Mouse (Mus musculus): ENCODE measurements around the gene Ankrd36.
"Not testable (repeated sequence)": the region's sequence is repeated elsewhere in the genome, so short reads cannot be mapped to it uniquely, and the experiment has no call there.

Ankrd36 gene

DNA sequence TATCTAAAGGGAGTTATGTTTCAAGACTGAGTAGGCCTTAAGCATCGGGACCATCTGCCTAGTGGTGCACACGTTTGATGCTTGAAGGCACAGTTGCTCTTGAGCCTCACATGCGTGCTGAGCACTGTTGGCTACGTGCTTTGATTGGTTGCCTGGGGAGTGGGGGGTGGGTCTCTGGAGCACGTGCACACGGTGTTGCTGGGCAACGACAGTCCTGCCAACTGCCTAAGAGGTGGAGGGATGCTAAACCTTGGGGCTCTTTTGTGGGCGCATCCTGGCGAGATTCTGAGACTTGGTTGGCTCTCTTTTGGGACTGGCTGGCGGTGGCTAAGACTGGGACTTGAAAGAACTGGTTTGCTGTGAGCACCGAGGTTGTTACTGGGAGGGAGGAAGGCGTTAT is at the start of gene Ankrd36:
TSS of gene Ankrd36 (plus strand) at position 211 of the 400 bp plus-strand sequence.
- DNase-seq (ENCODE audit: low read depth in 1 of 2, low spot score in 2 of 2), result no peak

- peak; percentile 91 to 97 for DNase-seq (ENCODE audit: low read depth in 1 of 2, low spot score in 2 of 2)
These were observed 48.8 kb upstream of the Ankrd36 start, which contains the start of gene Xbp1 for GRCm38 (mm10) chr11:5520412-5521265. Gene Xbp1 (plus strand): TSS chr11:5520659.

GRCm38 (mm10) chr11:5521266-5521515 is 48.3 kb upstream of the Ankrd36 start:
- DNase-seq (ENCODE audit: low read depth in 1 of 2, low spot score in 2 of 2), result no peak

DNA sequence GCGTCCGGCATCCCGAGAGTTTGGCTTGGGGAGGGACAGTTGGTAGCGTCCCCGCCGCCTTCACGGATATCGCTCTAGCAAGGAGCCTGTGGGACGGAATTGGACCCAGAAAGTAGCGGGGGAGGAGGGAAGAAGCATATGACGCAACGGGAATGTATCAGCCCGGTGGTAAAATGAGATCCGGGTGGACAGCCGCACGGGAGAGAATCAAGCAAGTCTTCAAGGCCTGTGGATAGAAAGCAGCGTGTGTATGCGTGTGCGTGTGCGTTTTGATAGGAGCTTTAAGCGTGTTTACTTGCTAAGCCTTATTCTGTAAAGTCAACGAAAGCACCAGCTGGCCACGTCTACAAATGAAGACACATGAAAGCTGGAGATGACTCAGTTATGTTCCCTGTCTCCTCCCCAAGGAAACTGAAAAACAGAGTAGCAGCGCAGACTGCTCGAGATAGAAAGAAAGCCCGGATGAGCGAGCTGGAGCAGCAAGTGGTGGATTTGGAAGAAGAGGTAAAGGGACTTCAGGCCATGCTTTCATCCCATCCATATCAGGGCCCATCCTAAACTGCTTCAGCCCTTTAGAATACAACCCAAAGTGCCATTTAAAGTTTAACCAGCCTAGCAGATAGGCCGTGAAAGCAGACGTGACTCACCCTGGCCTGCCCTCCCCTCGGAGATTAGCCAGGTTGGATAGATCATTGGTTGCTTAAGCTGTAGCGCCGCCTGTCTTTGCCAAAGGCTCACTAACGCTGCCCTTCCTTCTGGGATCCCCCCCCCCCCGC is 47.8 kb upstream of the Ankrd36 start:
- DNase-seq (ENCODE audit: low read depth in 1 of 2, low spot score in 2 of 2), result peak; percentile 35 to 68

DNA sequence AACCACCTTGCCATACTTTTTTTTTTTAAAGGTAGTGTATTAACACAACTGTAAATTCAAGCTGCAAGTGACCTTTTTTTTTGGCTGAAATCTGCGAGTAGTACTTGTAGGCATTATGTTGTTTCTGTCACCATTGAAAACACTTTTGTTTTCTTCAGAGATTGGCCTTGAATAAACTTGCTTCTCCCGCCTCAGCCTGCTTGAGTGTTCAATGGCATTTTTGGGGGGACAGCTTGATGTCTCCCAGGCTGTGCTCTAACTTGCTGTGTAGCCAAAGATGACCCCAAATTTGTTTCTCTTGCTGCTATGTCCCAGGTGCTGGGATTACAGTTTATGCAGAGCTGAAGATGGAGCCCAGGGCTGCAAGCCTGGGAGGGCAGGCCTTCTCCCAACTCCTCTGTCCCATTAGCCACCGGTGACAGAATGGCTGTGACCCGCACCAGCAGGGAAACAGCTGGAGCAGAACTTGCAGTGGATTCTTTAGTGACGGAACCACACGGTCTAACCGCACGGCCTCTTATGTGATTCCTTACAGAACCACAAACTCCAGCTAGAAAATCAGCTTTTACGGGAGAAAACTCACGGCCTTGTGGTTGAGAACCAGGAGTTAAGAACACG is 46.6 kb upstream of the Ankrd36 start:
- DNase-seq (ENCODE audit: low read depth in 1 of 2, low spot score in 2 of 2), result no peak

GRCm38 (mm10) chr11:5525418-5525817 is 44.1 kb upstream of the Ankrd36 start:
- DNase-seq (ENCODE audit: low read depth in 1 of 2, low spot score in 2 of 2), result no peak

DNA sequence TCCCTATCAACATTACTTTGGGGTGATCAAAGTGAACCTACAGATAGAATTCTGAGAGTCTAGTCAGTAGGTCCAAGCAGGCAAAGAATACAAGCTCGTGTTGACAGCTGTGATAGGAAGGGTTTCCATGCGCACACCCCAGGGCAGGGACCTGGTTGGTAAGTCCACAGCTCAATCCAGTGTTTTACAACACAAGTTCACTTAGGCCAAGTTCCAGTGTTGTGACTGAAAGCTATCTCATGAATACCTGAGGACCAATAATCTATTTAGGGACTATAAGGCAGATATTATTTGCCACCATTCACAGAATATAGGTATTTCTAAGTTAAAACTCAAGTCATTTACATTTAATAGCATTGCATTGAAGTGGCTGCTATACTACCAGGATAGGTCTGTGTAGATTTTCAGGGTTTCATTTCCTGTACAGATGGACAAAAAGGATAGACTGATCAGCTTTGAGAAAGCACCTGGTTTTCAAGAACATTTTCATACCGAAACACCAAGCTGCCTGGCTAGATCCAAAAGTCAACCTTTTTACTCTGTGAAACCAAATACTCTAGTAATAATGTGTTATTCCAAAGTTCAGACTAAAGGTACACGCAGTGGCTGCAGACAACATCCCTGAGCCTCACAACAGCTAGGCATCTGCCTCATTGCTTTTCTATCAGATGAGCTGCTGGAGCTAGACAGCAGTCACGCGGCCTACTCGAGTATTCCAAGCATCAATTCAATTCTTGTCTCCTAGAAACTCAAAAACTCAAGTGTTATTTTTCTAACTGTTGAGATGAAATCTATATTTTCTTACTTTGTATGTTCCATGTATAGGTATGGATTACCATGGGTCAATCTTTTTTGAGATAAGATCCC is 42.7 kb upstream of the Ankrd36 start:
- no peak for DNase-seq (ENCODE audit: low read depth in 1 of 2, low spot score in 2 of 2)

- no peak for DNase-seq (ENCODE audit: low read depth in 1 of 2, low spot score in 2 of 2)
These were observed 41.5 kb upstream of the Ankrd36 start for GRCm38 (mm10) chr11:5527865-5528523.

- DNase-seq (ENCODE audit: low read depth in 1 of 2, low spot score in 2 of 2), result no peak
These were observed 40.6 kb upstream of the Ankrd36 start for GRCm38 (mm10) chr11:5528841-5529240.

DNA sequence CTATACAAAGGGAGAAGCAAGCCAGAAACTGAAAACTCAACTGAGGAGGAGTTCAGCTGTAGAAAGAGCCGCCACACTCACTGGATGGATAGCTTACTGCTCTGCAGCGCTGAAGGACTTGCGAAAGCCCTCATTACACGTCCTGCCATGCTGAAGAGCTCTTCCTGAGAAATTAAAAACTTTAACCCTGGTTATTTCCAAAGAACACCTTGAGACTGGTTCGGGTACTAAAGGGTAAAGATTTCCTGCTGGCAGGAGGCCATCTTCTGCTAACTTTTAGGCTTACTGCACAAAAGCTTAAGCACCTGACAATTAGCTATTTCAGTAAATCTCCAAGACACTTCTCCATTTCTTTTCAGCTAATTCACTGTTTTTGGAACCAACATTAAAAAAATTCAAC is 39.3 kb upstream of the Ankrd36 start:
- no peak for DNase-seq (ENCODE audit: low read depth in 1 of 2, low spot score in 2 of 2)

DNA sequence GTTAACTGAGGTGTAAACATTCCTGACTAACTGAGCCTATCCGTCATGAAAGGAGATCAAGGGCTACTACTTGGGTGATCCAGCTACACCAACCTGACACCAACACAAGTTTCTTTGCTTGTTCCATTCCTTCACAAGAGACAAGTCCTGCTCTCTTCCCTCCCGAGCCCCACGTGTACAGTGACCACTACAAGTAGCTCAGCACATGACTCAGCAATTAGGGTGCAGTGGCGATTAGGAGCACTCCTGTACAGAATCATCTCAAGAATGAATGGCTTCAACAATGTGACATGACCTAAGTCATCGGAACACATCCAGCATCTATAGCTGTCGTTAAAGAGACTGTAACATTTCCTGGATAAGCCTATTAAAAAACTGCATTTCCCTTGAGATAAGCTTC is 38.8 kb upstream of the Ankrd36 start:
- DNase-seq (ENCODE audit: low read depth in 1 of 2, low spot score in 2 of 2), result no peak

DNA sequence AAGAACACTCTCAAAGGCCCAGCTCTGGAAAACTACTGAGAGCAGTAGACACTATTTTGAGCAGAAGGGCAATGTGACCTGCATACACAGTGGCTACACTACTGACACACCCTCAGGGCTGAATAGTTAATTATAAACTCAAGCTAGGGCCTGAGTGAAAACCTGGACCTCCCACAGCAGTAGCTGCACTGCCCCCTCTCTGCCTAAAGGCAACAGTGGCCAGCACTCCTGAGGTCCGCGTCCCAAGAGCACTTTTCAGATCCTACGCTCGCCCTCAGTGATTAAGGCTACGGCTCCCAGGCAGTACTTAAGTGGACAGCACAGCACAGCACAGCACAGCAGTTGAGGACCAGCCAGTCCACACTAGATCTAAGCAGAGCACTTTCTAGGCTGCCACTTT is 36.4 kb upstream of the Ankrd36 start:
- no peak for DNase-seq (ENCODE audit: low read depth in 1 of 2, low spot score in 2 of 2)

GRCm38 (mm10) chr11:5537454-5537853 is 32.0 kb upstream of the Ankrd36 start:
- DNase-seq (ENCODE audit: low read depth in 1 of 2, low spot score in 2 of 2), result not testable (repeated sequence)

- no peak for DNase-seq (ENCODE audit: low read depth in 1 of 2, low spot score in 2 of 2)
These were observed 29.2 kb upstream of the Ankrd36 start for GRCm38 (mm10) chr11:5540331-5540730.

GRCm38 (mm10) chr11:5541230-5541798 is 28.2 kb upstream of the Ankrd36 start:
- no peak for DNase-seq (ENCODE audit: low read depth in 1 of 2, low spot score in 2 of 2)

DNA sequence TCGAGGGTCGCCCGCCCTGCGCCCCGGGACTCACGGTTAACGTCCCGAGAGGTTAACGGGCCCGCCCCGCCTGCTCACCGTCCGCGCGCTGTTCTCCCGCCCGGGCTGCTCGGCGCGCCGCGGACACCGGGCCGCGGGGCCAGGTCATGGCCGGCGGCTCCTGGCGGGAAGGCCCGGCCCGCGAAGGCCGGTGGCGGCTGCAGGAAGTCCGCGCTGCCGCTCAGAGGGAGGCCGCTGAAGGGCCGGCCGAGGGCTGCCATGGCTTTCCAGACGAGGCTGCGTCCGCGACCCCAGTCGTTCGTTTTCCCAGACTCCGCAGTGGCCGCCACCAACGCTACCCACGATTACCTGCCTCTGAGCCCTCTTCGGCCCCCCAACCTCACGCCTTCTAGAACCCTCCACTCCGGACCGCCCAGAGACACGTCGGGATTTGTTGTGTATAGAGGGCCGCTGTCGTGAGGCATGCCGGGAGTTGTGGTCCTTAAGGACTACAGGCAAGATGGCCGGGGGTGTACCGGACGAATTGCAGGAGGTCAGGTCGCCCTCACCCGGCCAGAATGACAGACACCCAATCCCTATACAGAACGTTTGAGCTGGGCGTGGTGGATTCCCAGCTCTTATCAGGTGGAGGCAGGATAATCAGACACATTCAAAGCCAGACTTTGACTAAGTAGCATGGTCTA is 27.5 kb upstream of the Ankrd36 start, which contains the start of gene Ccdc117:
TSS of gene Ccdc117 (minus strand) at position 389 of the 683 bp plus-strand sequence.
- peak; percentile 59 to 72 for DNase-seq (ENCODE audit: low read depth in 1 of 2, low spot score in 2 of 2)

DNA sequence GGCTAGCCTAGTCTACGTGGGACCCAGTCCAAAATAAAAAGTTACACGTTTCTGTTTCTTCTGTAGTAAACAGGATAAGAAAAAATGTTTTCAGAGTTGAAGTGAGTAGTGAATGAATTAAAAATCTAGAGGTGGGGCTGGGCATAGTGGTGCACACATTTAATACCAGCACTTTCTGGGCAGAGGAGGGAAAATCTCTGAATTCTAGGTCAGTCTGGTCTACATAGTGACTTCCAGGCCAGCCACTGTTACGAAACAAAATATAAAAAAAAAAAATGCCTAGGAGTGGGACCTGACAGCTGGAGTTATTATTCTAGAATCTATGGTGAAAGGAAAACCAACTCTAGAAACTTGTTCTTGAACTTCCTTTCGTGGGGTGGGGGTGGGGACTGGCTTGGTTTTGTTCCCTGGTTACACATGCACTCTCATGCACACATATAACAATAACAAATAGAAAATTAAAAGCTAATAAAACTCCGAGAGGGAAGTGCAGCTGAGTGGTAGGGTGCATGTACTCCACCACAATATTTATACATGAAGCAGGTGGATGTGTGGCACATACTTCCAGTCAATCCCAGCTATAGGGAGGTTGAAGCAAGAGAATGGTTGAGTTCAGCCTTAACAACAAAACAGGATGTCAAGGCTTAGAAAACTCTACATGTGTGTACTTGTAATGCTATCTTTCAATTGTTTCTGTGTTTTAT is 26.9 kb upstream of the Ankrd36 start:
- DNase-seq (ENCODE audit: low read depth in 1 of 2, low spot score in 2 of 2), result no peak

DNA sequence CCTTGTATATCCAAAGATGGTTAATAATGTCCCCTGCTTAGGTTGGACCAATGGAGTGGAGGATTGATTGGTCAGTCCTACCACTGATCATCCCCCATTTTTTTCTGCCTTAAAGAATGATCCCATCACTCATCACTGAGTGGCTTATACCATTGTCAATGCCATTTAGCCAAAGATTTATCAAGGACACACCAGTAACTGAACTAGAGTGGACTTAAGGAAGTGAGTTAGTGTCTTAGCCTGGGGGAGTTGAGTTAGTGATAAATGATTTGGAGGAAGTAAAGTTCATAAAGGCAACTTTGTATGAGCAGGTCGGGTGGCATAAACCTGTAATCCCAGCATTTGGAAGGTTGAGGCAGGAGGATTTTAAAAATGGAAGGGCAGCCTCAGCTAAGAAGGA is 26.2 kb upstream of the Ankrd36 start:
- no peak for DNase-seq (ENCODE audit: low read depth in 1 of 2, low spot score in 2 of 2)

DNA sequence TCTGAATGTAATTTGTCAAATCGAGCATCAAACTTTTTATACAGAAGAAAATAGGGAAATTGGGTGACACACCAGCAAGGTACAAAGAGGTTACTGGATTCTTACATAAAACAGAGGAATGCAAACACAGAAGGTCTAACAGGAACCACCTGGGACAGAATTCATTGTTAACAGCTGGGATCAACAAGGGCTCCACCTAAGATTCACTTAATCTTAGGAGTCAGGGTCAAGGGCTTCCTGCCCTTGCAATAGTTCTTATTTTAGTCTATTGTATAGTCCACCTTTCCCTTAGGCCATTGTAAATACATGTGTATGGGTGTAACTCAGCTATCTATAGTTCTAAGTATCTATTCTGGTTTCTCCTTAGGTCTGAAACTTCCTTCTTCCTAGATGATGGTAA is 24.8 kb upstream of the Ankrd36 start:
- not testable (repeated sequence) for DNase-seq (ENCODE audit: low read depth in 1 of 2, low spot score in 2 of 2)

Measured in monocyte, adult 2 months (primary cell).